Mouse (Mus musculus) embryonic stem cell, embryonic (primary cell): Measurements from ENCODE around the gene Lrsam1.

ENCODE experiments used
- CTCF ChIA-PET, 4 experiments: fragments of 300-600 bp in 2 of 4; fragments of 350-600 bp in 2 of 4; sonication (Branson Sonifier 250); formaldehyde crosslinking; loops; one replicate each; lab custom pipeline; 2022; ENCODE audit warnings: inconsistent platforms in 2 of 4; lab: Charles Lee
- POLR2A ChIA-PET, 4 experiments: fragments of 300-600 bp in 2 of 4; fragments of 350-600 bp in 2 of 4; sonication (Branson Sonifier 250); formaldehyde crosslinking; loops; one replicate each; lab custom pipeline; 2022; ENCODE audit warnings: antibody characterized with exemption in 4 of 4, inconsistent platforms in 1 of 4; lab: Charles Lee

Gene Lrsam1

GRCm38 (mm10) chr2:32924306-32924844, 37.0 kb downstream of the Lrsam1 start:
- POLR2A ChIA-PET: interaction anchor here in 3 of 4 experiments (0.5 to 3.8 kb wide), 16 partner anchors 9 to 58 kb away, joined by 3 to 25 read pairs (median 4); partner anchors contain the start of genes Lrsam1 (in 3 of the 3), Rpl12 (in 3 of the 3) and Slc2a8 (in 1 of the 3)
- CTCF ChIA-PET: interaction anchor here (0.5 to 4.9 kb wide), 15 partner anchors 12 to 67 kb away, joined by 3 to 56 read pairs (median 4); no protein-coding TSS in a partner anchor

GRCm38 (mm10) chr2:32923551-32924250, 37.7 kb downstream of the Lrsam1 start:
- ChIA-PET POLR2A (interaction anchor here (0.8 to 3.8 kb wide), 16 partner anchors 9 to 256 kb away, joined by 3 to 25 read pairs (median 4); partner anchors contain the start of genes Lrsam1 (in 3 of the 4), Rpl12 (in 3 of the 4) and Slc2a8 (in 1 of the 4)), CTCF (interaction anchor here (0.6 to 4.9 kb wide), 13 partner anchors 11 to 136 kb away, joined by 3 to 56 read pairs (median 3); no protein-coding TSS in a partner anchor)

GRCm38 (mm10) chr2:32922564-32922963, 38.9 kb downstream of the Lrsam1 start:
- ChIA-PET POLR2A (interaction anchor here (0.7 to 3.8 kb wide), 21 partner anchors 9 to 195 kb away, joined by 3 to 21 read pairs (median 4); partner anchors contain the start of genes Lrsam1 (in 2 of the 4) and Rpl12 (in 2 of the 4)), CTCF (interaction anchor here (0.6 to 4.9 kb wide), 10 partner anchors 10 to 65 kb away, joined by 3 to 56 read pairs (median 4); no protein-coding TSS in a partner anchor)

- CTCF ChIA-PET: interaction anchor here (0.5 to 4.9 kb wide), 10 partner anchors 10 to 316 kb away, joined by 3 to 56 read pairs (median 4); no protein-coding TSS in a partner anchor
- POLR2A ChIA-PET: interaction anchor here in 3 of 4 experiments (0.7 to 3.8 kb wide), 14 partner anchors 9 to 194 kb away, joined by 3 to 21 read pairs (median 4); partner anchors contain the start of genes Lrsam1 (in 2 of the 3) and Rpl12 (in 2 of the 3)
Observed at GRCm38 (mm10) chr2:32921801-32922380, 39.5 kb downstream of the Lrsam1 start.

GRCm38 (mm10) chr2:32921235-32921634, 40.2 kb downstream of the Lrsam1 start:
- POLR2A ChIA-PET: interaction anchor here in 3 of 4 experiments (1.3 to 3.8 kb wide), 4 partner anchors 8 to 43 kb away, joined by 5 to 21 read pairs (median 8); partner anchors contain the start of genes Lrsam1 (in 1 of the 3) and Rpl12 (in 1 of the 3)
- CTCF ChIA-PET: interaction anchor here (0.5 to 4.9 kb wide), 5 partner anchors 9 to 316 kb away, joined by 3 to 56 read pairs (median 5); no protein-coding TSS in a partner anchor

- CTCF ChIA-PET: interaction anchor here (0.5 to 4.5 kb wide), 16 partner anchors 9 to 289 kb away, joined by 3 to 33 read pairs (median 5); no protein-coding TSS in a partner anchor
- POLR2A ChIA-PET: interaction anchor here in 3 of 4 experiments (0.7 to 2.7 kb wide), 14 partner anchors 9 to 231 kb away, joined by 3 to 10 read pairs (median 4); partner anchors contain the start of genes Lrsam1 (in 1 of the 3), Rpl12 (in 1 of the 3) and Slc2a8 (in 1 of the 3)
Observed at GRCm38 (mm10) chr2:32918391-32918790, 43.0 kb downstream of the Lrsam1 start.

GRCm38 (mm10) chr2:32917526-32917925, 43.9 kb downstream of the Lrsam1 start:
- CTCF ChIA-PET: interaction anchor here (0.6 to 4.5 kb wide), 12 partner anchors 9 to 228 kb away, joined by 3 to 33 read pairs (median 5); no protein-coding TSS in a partner anchor
- POLR2A ChIA-PET: interaction anchor here in 2 of 4 experiments (0.8 to 2.7 kb wide), 7 partner anchors 11 to 230 kb away, joined by 3 to 10 read pairs (median 6); partner anchors contain the start of genes Lrsam1 (in 1 of the 2) and Rpl12 (in 1 of the 2)

- ChIA-PET CTCF (interaction anchor here in 2 of 4 experiments (0.6 to 5.0 kb wide), 3 partner anchors 13 to 418 kb away, joined by 3 to 127 read pairs (median 7); no protein-coding TSS in a partner anchor), POLR2A (interaction anchor here in 1 of 4 experiments (2.6 to 3.1 kb wide), 2 partner anchors 8 to 12 kb away, joined by 10 to 21 read pairs; no protein-coding TSS in a partner anchor)
Observed at GRCm38 (mm10) chr2:32914896-32915295, 46.5 kb downstream of the Lrsam1 start.

- POLR2A ChIA-PET: interaction anchor here in 2 of 4 experiments (1.3 to 3.1 kb wide), 5 partner anchors 9 to 47 kb away, joined by 3 to 21 read pairs (median 9); partner anchors contain the start of genes Lrsam1 (in 1 of the 2) and Rpl12 (in 1 of the 2)
- CTCF ChIA-PET: interaction anchor here in 3 of 4 experiments (0.6 to 5.0 kb wide), 7 partner anchors 14 to 526 kb away, joined by 3 to 127 read pairs (median 5); no protein-coding TSS in a partner anchor
Observed at GRCm38 (mm10) chr2:32914362-32914761, 47.1 kb downstream of the Lrsam1 start.

GRCm38 (mm10) chr2:32912210-32912804, 49.1 kb downstream of the Lrsam1 start:
- POLR2A ChIA-PET: interaction anchor here (0.6 to 3.3 kb wide), 27 partner anchors 11 to 557 kb away, joined by 3 to 21 read pairs (median 3); partner anchors contain the start of genes Lrsam1 (in 2 of the 4) and Rpl12 (in 2 of the 4)

GRCm38 (mm10) chr2:32911639-32912182, 49.7 kb downstream of the Lrsam1 start:
- ChIA-PET POLR2A (interaction anchor here (0.6 to 3.3 kb wide), 22 partner anchors 11 to 557 kb away, joined by 3 to 21 read pairs (median 4); partner anchors contain the start of genes Lrsam1 (in 1 of the 4) and Rpl12 (in 1 of the 4)), CTCF (interaction anchor here (0.5 to 5.0 kb wide), 81 partner anchors 9 to 633 kb away, joined by 3 to 127 read pairs (median 5); partner anchors contain the start of genes Tor2a (in 2 of the 4), Cdk9 (in 1 of the 4), Garnl3 (in 1 of the 4) and Lrsam1 (in 1 of the 4))

More at GRCm38 (mm10) chr2:32912210-32912804, 49.1 kb downstream of the Lrsam1 start:
- CTCF ChIA-PET: interaction anchor here (0.5 to 5.0 kb wide), 119 partner anchors 9 to 648 kb away, joined by 3 to 127 read pairs (median 5); partner anchors contain the start of genes Tor2a (in 2 of the 4), Angptl2 (in 1 of the 4), Cdk9 (in 1 of the 4) and Cfap157 (in 1 of the 4)

- ChIA-PET POLR2A (interaction anchor here (0.6 to 3.8 kb wide), 37 partner anchors 10 to 1831 kb away, joined by 3 to 21 read pairs (median 4); partner anchors contain the start of genes Lrsam1 (in 3 of the 4) and Rpl12 (in 3 of the 4)), CTCF (interaction anchor here (0.5 to 2.9 kb wide), 21 partner anchors 9 to 1424 kb away, joined by 3 to 34 read pairs (median 5); partner anchors contain the start of gene Tor2a (in 1 of the 4))
Observed at GRCm38 (mm10) chr2:32908796-32909195, 52.6 kb downstream of the Lrsam1 start.

GRCm38 (mm10) chr2:32908272-32908671, 53.1 kb downstream of the Lrsam1 start:
- ChIA-PET CTCF (interaction anchor here (0.6 to 2.9 kb wide), 21 partner anchors 9 to 579 kb away, joined by 3 to 34 read pairs (median 5); partner anchors contain the start of gene Tor2a (in 1 of the 4)), POLR2A (interaction anchor here (0.5 to 3.8 kb wide), 42 partner anchors 10 to 1830 kb away, joined by 3 to 21 read pairs (median 4); partner anchors contain the start of genes Lrsam1 (in 2 of the 4) and Rpl12 (in 2 of the 4))

- CTCF ChIA-PET: interaction anchor here in 2 of 4 experiments (0.7 to 2.9 kb wide), 10 partner anchors 10 to 324 kb away, joined by 3 to 34 read pairs (median 6); no protein-coding TSS in a partner anchor
- POLR2A ChIA-PET: interaction anchor here in 3 of 4 experiments (0.6 to 3.8 kb wide), 14 partner anchors 10 to 217 kb away, joined by 3 to 21 read pairs (median 6); partner anchors contain the start of genes Lrsam1 (in 1 of the 3) and Rpl12 (in 1 of the 3)
Observed at GRCm38 (mm10) chr2:32907442-32907841, 54.0 kb downstream of the Lrsam1 start.

GRCm38 (mm10) chr2:32905297-32905696, 56.1 kb downstream of the Lrsam1 start:
- POLR2A ChIA-PET: interaction anchor here in 3 of 4 experiments (0.6 to 3.4 kb wide), 9 partner anchors 9 to 57 kb away, joined by 3 to 11 read pairs (median 4); partner anchors contain the start of genes Lrsam1 (in 2 of the 3) and Rpl12 (in 2 of the 3)
- CTCF ChIA-PET: interaction anchor here in 3 of 4 experiments (0.7 to 1.5 kb wide), 4 partner anchors 23 to 63 kb away, joined by 3 to 4 read pairs (median 3); no protein-coding TSS in a partner anchor
